Mouse (Mus musculus) embryo, embryonic 11.5 days (tissue): ENCODE results near the gene Sik3.
A peak's percentile ranks its signal among the peaks of the same experiment; 100 is the strongest.

Experiments
- DNase-seq: peaks from one replicate; pipeline ENCODE4 v3.0.0-alpha.2; 2012; ENCODE audit warnings: low read depth, low spot score

The Sik3 gene

GRCm38 (mm10) chr9:46012091-46013008 lies at the start of gene Sik3, which contains the start of gene Pafah1b2:
TSS of gene Sik3 (plus strand) at chr9:46012820.
TSS of gene Pafah1b2 (minus strand) at chr9:46012690.
- peak; percentile 88 for DNase-seq

- no peak for DNase-seq
Measured at GRCm38 (mm10) chr9:45963577-45963976, 49.0 kb upstream of the Sik3 start.

DNA sequence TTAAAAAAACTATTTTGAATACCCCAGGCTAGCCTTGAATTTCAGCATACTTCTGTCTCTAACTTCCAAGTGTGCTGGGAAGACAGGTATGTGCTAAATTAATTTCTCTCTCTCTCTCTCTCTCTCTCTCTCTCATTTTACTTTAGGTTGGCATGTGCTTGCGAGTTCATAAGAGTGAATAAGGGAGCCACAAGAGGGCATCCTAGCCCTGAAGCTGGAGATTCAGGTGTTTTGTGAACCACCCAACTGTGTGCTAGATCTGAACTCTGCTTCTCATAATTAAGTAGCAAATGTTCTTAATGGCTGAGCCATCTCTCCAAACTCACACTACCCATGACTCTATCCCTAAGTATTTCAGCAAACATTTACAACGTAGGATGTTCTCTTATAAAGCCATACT lies 35.7 kb upstream of the Sik3 start:
- DNase-seq: no peak

DNA sequence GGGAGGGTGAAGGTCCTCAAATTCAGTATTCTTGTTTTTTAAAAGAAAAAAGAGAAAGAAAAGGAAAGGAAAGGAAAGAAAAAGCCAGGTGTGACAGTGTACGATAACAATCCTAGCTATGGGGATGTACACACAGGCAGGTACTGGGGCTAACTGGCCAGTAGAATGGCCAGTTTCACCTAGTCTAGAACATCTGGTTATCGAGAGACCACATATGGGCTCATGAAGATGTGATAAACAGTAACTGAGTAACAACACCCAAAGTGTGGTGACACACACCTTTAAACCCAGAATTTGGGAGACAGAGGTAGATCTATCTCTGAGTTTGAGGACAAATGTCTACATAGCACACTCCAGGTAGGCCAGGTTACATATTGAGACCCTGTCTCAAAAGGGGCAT lies 32.8 kb upstream of the Sik3 start:
- DNase-seq: no peak

DNA sequence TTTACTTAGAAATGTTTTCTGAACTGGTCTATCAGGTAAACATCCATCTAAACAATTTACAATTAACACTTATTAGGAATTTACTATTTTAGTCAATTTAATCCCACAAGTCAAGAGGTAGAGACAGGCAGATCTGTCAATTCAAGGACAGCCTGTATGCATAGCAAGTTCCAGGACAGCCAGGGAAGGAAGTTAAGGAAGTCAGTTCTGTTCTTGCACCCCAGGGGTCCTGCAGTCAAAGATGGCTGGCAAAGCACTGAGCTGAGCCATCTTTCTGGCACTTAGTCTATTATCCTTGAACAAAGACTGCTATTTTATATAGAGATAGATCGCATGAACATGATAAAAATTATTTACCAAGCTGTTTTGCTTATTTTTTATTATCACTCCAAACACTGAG lies 32.0 kb upstream of the Sik3 start:
- DNase-seq: no peak

DNA sequence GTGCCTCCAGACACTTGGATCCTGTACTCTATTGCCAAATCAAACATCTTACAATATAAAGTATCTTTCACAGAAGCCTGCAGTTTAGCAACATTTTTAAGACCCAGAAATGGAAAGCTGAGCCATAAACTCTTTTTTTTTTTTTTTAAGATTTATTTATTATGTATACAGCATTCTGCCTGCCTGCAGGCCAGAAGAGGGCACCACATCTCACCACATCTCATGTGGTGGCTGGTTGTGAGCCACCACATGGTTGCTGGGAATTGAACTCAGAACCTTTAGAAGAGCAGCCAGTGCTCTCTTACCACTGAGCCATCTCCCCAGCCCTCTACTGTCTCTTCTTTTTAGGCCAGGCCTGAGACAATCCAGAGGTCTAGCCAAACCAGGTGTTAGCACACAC lies 31.3 kb upstream of the Sik3 start:
- no peak for DNase-seq

DNA sequence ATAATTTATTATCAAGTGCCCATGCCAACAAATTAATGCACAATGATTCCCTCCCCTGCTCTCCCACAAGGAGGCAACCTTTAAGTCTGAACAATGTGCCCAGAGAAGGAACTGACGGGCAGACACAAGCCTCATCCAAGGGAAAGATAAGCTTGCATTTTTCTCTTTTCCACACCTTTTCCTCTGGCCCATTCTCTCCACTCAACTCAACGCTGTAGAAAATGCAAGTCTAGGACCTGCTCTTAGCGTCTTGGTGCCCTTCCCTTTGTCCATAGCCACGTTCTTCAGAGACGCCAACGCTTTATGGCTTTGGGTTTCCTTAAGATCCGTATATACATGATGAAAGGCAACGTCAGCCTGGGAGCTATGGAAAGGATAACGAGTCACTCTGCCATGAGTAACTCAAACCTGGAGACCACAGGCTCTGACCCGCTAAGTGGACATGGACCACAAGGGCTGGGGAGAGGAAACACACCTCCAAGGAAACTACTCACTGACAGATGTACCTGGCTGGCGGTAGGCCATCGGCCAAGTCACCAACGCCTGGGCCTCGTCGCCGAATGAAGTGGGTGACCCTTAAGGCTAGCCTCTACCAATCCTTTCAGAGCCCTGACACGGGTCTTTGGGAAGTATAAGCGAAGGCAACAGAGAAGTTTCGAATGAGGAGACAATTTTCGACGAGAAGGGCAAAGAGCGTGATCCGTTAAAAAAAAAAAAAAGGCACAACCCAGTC lies 28.8 kb upstream of the Sik3 start:
- DNase-seq: no peak

GRCm38 (mm10) chr9:45984409-45985228 lies 28.0 kb upstream of the Sik3 start:
- peak; percentile 80 for DNase-seq

- DNase-seq: no peak
Measured at GRCm38 (mm10) chr9:45985229-45985567, 27.4 kb upstream of the Sik3 start.

DNA sequence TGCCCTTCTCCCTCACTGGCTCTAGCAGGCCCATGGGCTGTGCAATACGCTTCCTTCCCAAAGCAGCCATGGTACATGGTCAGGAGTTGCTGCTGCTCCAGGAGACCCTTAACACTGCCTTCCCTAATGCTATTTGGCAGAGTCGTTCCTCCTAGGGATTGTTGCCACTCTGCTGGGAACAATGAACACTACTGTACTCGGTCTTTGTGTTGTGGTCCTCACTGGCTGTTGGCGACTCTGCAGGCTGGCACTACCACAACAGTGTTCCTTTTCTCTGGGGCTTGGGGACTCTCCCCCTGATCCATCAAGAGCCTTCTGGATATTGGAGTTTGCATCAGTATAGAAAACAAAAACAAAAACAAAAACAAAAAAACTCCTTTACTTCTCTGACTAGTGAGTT lies 13.6 kb upstream of the Sik3 start:
- DNase-seq: no peak

- peak; percentile 69 for DNase-seq
Measured at GRCm38 (mm10) chr9:46003729-46004128, 8.9 kb upstream of the Sik3 start.

- no peak for DNase-seq
Measured at GRCm38 (mm10) chr9:46004529-46004928, 8.1 kb upstream of the Sik3 start.

DNA sequence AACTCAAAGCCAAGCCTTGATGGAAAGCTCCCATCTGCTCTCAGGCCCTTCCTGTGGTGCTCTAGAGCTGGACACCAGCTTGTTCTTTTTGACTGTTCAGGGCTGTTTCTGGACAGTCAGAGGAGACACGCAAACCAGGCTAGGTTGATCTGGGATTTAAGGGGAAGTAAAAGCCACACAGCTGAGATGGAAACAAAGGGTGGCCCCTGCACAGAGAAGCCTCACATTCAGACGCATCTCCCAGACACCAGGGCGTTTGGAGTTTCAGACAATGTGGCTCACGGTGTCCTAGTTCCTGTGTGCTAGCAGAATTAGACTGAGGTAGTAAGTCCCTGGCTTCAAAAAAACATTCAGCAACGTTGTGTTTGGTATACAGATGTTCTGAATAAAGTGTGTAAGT lies 6.4 kb upstream of the Sik3 start:
- no peak for DNase-seq

- no peak for DNase-seq
Measured at GRCm38 (mm10) chr9:46008931-46009668, 3.5 kb upstream of the Sik3 start.

DNA sequence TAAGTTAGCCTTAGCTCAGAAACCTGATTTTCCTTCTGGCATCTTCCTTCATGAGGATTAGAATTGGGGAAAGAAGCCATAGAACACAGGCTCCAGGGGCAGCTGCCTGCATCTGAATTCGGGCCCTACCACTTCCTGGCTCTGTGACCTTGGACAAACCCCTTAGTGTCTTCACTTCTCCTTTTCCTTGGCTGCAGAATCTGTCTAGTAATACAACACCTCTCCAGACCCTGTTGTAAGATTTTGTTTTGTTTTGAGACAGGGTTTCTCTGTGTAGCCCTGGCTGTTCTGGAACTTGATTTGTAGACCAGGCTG lies 3.0 kb upstream of the Sik3 start:
- DNase-seq: no peak

DNA sequence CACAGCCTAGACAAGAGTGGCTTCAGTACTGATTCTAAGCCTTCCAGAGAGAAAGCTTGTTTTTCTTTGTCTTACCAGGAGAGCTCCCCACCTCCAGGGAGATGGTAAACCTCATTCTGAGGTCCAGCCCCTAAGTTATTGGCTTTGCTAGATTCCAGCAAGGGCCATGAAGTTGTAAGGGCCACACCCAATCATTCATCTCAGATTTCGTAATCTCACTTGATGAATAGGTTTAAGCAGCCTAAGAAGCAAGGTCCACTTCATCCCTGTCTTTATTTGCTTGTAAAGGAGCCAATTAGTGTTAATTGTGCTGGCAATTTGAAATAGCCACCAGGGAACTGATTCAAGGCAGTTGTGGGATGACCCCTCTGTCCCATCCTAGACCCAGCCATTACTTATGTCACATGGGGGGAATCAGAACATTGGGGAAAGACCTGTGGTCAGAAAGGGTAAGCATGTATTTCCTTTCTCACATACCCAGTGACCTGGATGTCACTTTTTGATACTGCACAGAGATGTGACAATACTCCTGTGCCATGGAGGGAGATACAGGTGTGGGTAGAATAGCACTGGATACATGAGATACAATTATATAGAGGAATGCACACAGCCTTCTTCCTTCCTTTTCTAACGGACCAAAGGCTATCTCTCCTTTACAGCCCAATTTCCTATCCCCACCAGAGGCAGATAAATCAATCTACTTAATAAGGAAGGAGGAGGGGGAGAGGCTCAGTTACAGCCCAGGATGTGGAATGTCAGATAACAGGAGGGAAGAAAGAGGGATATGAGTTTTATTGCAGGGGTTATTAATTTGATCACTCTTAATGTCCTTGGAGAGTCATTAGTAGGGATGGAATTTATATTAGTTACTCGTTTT lies 1.3 kb upstream of the Sik3 start:
- no peak for DNase-seq

DNA sequence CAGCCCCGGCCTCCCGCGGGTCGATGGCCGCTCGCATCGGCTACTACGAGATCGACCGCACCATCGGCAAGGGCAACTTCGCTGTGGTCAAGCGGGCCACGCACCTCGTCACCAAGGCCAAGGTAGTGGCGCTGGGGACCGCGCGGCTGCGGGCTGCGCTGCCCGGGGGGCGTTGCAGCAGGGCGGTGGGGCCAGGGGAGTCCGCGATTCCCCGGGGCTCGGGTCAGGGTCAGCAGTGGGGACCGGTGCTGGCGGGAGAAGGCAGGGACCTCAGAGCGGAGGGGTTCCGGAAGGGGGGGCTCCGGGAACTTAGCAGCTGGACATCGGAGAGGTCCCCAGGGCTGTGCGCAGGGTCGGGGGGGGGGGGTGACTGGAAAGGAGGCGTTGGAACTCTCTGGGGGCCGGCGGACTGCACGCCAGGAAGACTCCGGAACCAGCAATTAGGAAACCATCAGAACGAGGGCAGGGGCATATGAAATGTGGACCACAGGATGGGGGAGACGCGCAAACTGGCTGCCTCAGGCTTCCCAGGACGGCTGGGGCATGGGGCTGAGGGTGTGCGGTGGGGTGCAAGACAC lies 478 bp downstream of the Sik3 start:
- DNase-seq: no peak

- no peak for DNase-seq
Measured at GRCm38 (mm10) chr9:46013616-46014015, 996 bp downstream of the Sik3 start.

DNA sequence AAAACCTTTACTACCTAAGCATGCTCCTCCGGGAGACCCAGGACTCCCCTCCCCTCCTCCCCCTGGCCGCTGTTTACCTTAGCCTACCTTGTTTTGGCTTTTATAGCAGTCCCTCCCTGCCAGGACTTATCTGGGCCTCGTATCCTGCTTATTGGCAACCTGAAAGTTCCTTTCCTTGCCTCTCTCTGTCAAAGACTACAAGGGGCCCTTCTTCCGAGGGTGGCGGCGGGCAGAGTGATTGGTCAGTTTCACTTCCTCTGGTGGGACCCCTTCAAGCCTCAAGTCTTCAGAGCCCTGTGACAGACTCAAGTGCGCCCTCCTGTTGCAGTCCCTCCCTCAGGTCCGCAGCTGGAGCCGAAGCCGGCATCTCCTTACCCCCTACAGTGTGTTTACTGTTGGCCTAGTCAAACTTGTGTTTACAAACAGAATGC lies 1.6 kb downstream of the Sik3 start:
- no peak for DNase-seq

DNA sequence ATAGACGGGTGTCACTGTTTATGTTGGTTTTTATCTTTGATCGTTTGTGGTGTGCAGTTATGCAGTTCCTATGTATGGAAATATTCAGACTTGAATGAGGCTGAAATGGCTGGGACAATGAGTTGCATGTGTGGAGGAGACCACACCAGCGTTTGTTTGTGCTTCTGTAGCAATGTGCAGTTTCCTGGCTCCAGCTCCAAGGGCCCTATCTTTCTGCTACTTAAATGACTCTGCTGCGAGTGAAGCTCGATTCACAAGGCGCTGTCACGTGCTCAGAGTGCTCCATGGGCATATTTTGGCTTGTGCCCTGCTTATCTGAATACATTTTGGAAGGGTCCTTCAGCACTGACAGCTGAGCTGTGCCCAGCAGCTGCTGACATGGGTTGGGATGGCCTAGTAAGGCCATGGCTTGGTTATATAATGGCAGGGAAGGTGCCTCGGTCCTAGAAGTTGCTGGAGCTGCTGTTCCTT lies 2.5 kb downstream of the Sik3 start:
- DNase-seq: no peak
